Mouse (Mus musculus) intestine, embryonic 15.5 days (tissue): ENCODE measurements around the gene Btk. TPM values are rescaled to one million over a fixed set of nuclear protein-coding genes. Genes with fewer than 3 reads are reported as not detected.
"Not testable (repeated sequence)": the region's sequence is repeated elsewhere in the genome, so short reads cannot be mapped to it uniquely, and the experiment has no call there.

Experiments
- ATAC-seq: fragments of 200-750 bp; cut with Nextera tagmentation; 2 replicates; pipeline ENCODE4 v1.8.0; 2017; ENCODE audit warnings: moderate TSS enrichment, moderate library complexity
- H3K27ac ChIP-seq: fragments of 300-500 bp; sonication (generic); 2 replicates; pipeline ENCODE4 v1.5.1; 2015; ENCODE audit warnings: mild to moderate bottlenecking, inconsistent platforms
- H3K27me3 ChIP-seq: fragments of 300-500 bp; sonication (generic); replicated peaks from 2 replicates; pipeline ENCODE4 v1.6.1; 2015; ENCODE audit warnings: inconsistent platforms
- H3K36me3 ChIP-seq: fragments of 300-500 bp; sonication (generic); 2 replicates; pipeline ENCODE4 v1.6.1; 2015; ENCODE audit warnings: inconsistent platforms
- H3K4me1 ChIP-seq: fragments of 300-500 bp; sonication (generic); replicated peaks from 2 replicates; pipeline ENCODE4 v1.6.1; 2015; ENCODE audit warnings: inconsistent platforms
- H3K4me2 ChIP-seq: fragments of 300-500 bp; sonication (generic); replicated peaks from 2 replicates; pipeline ENCODE4 v1.6.1; 2015; ENCODE audit warnings: mild to moderate bottlenecking, inconsistent platforms
- H3K4me3 ChIP-seq: fragments of 300-500 bp; sonication (generic); replicated peaks from 2 replicates; pipeline ENCODE4 v1.5.1; 2015; ENCODE audit warnings: inconsistent platforms
- H3K9ac ChIP-seq: fragments of 300-500 bp; sonication (generic); 2 replicates; pipeline ENCODE4 v1.6.1; 2015; ENCODE audit warnings: inconsistent platforms
- H3K9me3 ChIP-seq: fragments of 300-500 bp; sonication (generic); 2 replicates; pipeline ENCODE4 v1.6.1; 2016; ENCODE audit warnings: inconsistent platforms
- WGBS: fragments of 180-500 bp; shearing (Covaris S2); methylation state at CpG from one replicate; pipeline ENCODE4 v1.1.7; 2015; 5-methylcytosine and 5-hydroxymethylcytosine counted together
- polyA plus RNA-seq: library from polyadenylated mRNA; unstranded; fragments of >200 nt; fragmentation: Nextera tagmentation; extraction: Ambion mirVana; gene quantifications from 2 replicates; pipeline ENCODE4 v1.2.1, GENCODE M21; 2015

Gene Btk
- polyA plus RNA-seq, 1 experiment from 2014 or later: 1.6 TPM

GRCm38 (mm10) chrX:134564326-134564725, 19.0 kb downstream of the Btk start:
- no peaks in the 10 kb centered on the region for H3K9me3 ChIP-seq
- WGBS: 76% methylated on average over 4 of the region's 4 CpGs
- H3K9ac ChIP-seq: no peak overlapping the region
- H3K36me3 ChIP-seq: no peaks in the 10 kb centered on the region
- no peak for ATAC-seq
- no peak overlapping the region for H3K4me2 ChIP-seq
- H3K27ac ChIP-seq: no peak overlapping the region
- no peaks in the 10 kb centered on the region for H3K4me1 ChIP-seq
- H3K4me3 ChIP-seq: no peak overlapping the region
- H3K27me3 ChIP-seq: no peaks in the 10 kb centered on the region

GRCm38 (mm10) chrX:134554425-134554824, 28.9 kb downstream of the Btk start:
- Histone ChIP-seq H3K27me3 (no peaks in the 10 kb centered on the region), H3K27ac (no peak overlapping the region), H3K4me3 (no peak overlapping the region), H3K9ac (no peak overlapping the region), H3K4me1 (no peaks in the 10 kb centered on the region), H3K36me3 (no peaks in the 10 kb centered on the region), H3K9me3 (no peaks in the 10 kb centered on the region), H3K4me2 (no peak overlapping the region)
- ATAC-seq: no peak
- 58% methylated on average over 6 of the region's 6 CpGs for WGBS

- Histone ChIP-seq H3K9me3 (no peaks in the 10 kb centered on the region), H3K4me2 (no peak overlapping the region), H3K27me3 (no peaks in the 10 kb centered on the region), H3K27ac (no peak overlapping the region), H3K4me1 (no peaks in the 10 kb centered on the region), H3K9ac (no peak overlapping the region), H3K4me3 (no peak overlapping the region), H3K36me3 (no peaks in the 10 kb centered on the region)
- WGBS: 80% methylated on average over 4 of the region's 4 CpGs
- no peak for ATAC-seq
Observed at GRCm38 (mm10) chrX:134553326-134553725, 30.0 kb downstream of the Btk start.

GRCm38 (mm10) chrX:134550903-134551302, 32.5 kb downstream of the Btk start:
- H3K27ac ChIP-seq: no peak overlapping the region
- no peaks in the 10 kb centered on the region for H3K9me3 ChIP-seq
- H3K4me2 ChIP-seq: no peak overlapping the region
- no peaks in the 10 kb centered on the region for H3K27me3 ChIP-seq
- H3K4me3 ChIP-seq: no peak overlapping the region
- 24% methylated on average over 5 of the region's 5 CpGs for WGBS
- H3K36me3 ChIP-seq: no peaks in the 10 kb centered on the region
- no peak overlapping the region for H3K9ac ChIP-seq
- ATAC-seq: no peak
- no peaks in the 10 kb centered on the region for H3K4me1 ChIP-seq

- Histone ChIP-seq H3K4me1 (no peaks in the 10 kb centered on the region), H3K27me3 (no peaks in the 10 kb centered on the region), H3K27ac (no peak overlapping the region), H3K36me3 (no peaks in the 10 kb centered on the region), H3K9me3 (no peaks in the 10 kb centered on the region), H3K9ac (no peak overlapping the region), H3K4me2 (no peak overlapping the region), H3K4me3 (no peak overlapping the region)
- no peak for ATAC-seq
- WGBS: 81% methylated on average over 4 of the region's 4 CpGs
Observed at GRCm38 (mm10) chrX:134547330-134547729, 36.0 kb downstream of the Btk start.

GRCm38 (mm10) chrX:134541955-134542308, 41.4 kb downstream of the Btk start:
- H3K27me3 ChIP-seq: no peaks in the 10 kb centered on the region
- peak overlapping the region; percentile 52 for H3K4me3 ChIP-seq
- no peaks in the 10 kb centered on the region for H3K4me1 ChIP-seq
- H3K9me3 ChIP-seq: no peaks in the 10 kb centered on the region
- H3K36me3 ChIP-seq: no peaks in the 10 kb centered on the region
- H3K27ac ChIP-seq: peak overlapping the region; percentile 77; the same call in 1 of the 2 replicates
- 25% methylated on average over 6 of the region's 6 CpGs for WGBS
- H3K4me2 ChIP-seq: peak overlapping the region; percentile 52
- ATAC-seq: no peak; the same call in 1 of the 2 replicates
- peak overlapping the region; percentile 50; the same call in 1 of the 2 replicates for H3K9ac ChIP-seq

GRCm38 (mm10) chrX:134541145-134541954, 42.0 kb downstream of the Btk start, which contains the start of gene Timm8a1:
Timm8a1 (minus strand) TSS chrX:134541865.
- Histone ChIP-seq H3K4me3 (peak within 1 kb of the TSS; percentile 52), H3K36me3 (no peaks in the 10 kb centered on the region), H3K4me1 (no peaks in the 10 kb centered on the region), H3K9me3 (no peaks in the 10 kb centered on the region), H3K27me3 (no peaks in the 10 kb centered on the region), H3K9ac (peak within 1 kb of the TSS; percentile 58), H3K4me2 (peak within 1 kb of the TSS; percentile 52), H3K27ac (peak within 1 kb of the TSS; percentile 77)
- 19% methylated on average over 47 of the region's 61 CpGs for WGBS
- ATAC-seq: peak; percentile 97

GRCm38 (mm10) chrX:134540414-134541135, 42.8 kb downstream of the Btk start:
- Histone ChIP-seq H3K9ac (peak overlapping the region; percentile 58), H3K36me3 (no peaks in the 10 kb centered on the region), H3K9me3 (no peaks in the 10 kb centered on the region), H3K27me3 (no peaks in the 10 kb centered on the region), H3K27ac (0 out of 2 replicates have a peak overlapping the region, but pooled peaks have one; percentile 27), H3K4me1 (no peaks in the 10 kb centered on the region), H3K4me3 (peak overlapping the region; percentile 52), H3K4me2 (peak overlapping the region; percentile 50)
- peak; percentile 47; the same call in 1 of the 2 replicates for ATAC-seq
- 31% methylated on average over 12 of the region's 12 CpGs for WGBS

GRCm38 (mm10) chrX:134539795-134540194, 43.6 kb downstream of the Btk start:
- H3K4me3 ChIP-seq, ATAC-seq, H3K36me3 ChIP-seq, H3K27me3 ChIP-seq, H3K4me1 ChIP-seq, H3K27ac ChIP-seq, H3K9ac ChIP-seq, H3K9me3 ChIP-seq: not testable (repeated sequence)
- 0 out of 2 replicates have a peak overlapping the region, but pooled peaks have one; percentile 50 for H3K4me2 ChIP-seq
- WGBS: 81% methylated on average over 10 of the region's 10 CpGs

- Histone ChIP-seq H3K36me3 (no peaks in the 10 kb centered on the region), H3K27ac (no peak overlapping the region), H3K9ac (no peak overlapping the region), H3K9me3 (no peaks in the 10 kb centered on the region), H3K27me3 (no peaks in the 10 kb centered on the region), H3K4me3 (no peak overlapping the region), H3K4me2 (no peak overlapping the region), H3K4me1 (no peaks in the 10 kb centered on the region)
- no peak for ATAC-seq
- 80% methylated on average over 2 of the region's 2 CpGs for WGBS
Observed at GRCm38 (mm10) chrX:134533346-134533745, 50.0 kb downstream of the Btk start.

- WGBS: 85% methylated on average over 4 of the region's 4 CpGs
- Histone ChIP-seq H3K4me2 (no peak overlapping the region), H3K4me1 (no peaks in the 10 kb centered on the region), H3K9me3 (no peaks in the 10 kb centered on the region), H3K9ac (no peak overlapping the region), H3K4me3 (no peak overlapping the region), H3K27ac (no peak overlapping the region), H3K36me3 (no peaks in the 10 kb centered on the region), H3K27me3 (no peaks in the 10 kb centered on the region)
- ATAC-seq: no peak
Observed at GRCm38 (mm10) chrX:134525260-134525659, 58.1 kb downstream of the Btk start.

- 73% methylated on average over 4 of the region's 4 CpGs for WGBS
Observed at GRCm38 (mm10) chrX:134523772-134524171, 59.6 kb downstream of the Btk start.

More at GRCm38 (mm10) chrX:134523772-134524171, 59.6 kb downstream of the Btk start:
- no peak for ATAC-seq
- H3K9me3 ChIP-seq: no peaks in the 10 kb centered on the region
- no peaks in the 10 kb centered on the region for H3K27me3 ChIP-seq
- no peaks in the 10 kb centered on the region for H3K36me3 ChIP-seq
- no peak overlapping the region for H3K27ac ChIP-seq
- H3K9ac ChIP-seq: no peak overlapping the region
- H3K4me3 ChIP-seq: no peak overlapping the region
- H3K4me1 ChIP-seq: no peaks in the 10 kb centered on the region
- H3K4me2 ChIP-seq: no peak overlapping the region
